Comparison of ENCODE assay signal across 11 mouse cellular contexts in genomic region chr5:111813090-111813753, GRCm38 (mm10).
DNase-seq lines count a peak whose midpoint lies in the region; ATAC-seq and TF ChIP-seq lines count a peak whose summit lies in the region.
"Had no signal": no experiment of that assay in that cellular context is flagged by ENCODE, and none has a peak within 500 bp of the region (broad histone marks: within the 10 kb centered on the region; RNA-seq: fewer than 3 reads in every experiment).

No protein-coding gene starts in this region.

- peak overlapping the region; percentile 67 for H3K27ac ChIP-seq in forebrain, postnatal 0 days (ENCODE audit: low read depth, low read length)
- peak overlapping the region; percentile 14; the same call in 1 of the 2 replicates for H3K27ac ChIP-seq in midbrain, postnatal 0 days (ENCODE audit: low read depth, low read length)
- no peak overlapping the region for H3K27ac ChIP-seq in heart, embryonic 12.5 days (ENCODE audit: poor library complexity, severe bottlenecking)
- H3K27ac ChIP-seq: embryonic facial prominence, embryonic 12.5 days; heart, adult 2 months; macrophage had no signal

- H3K27me3 ChIP-seq in forebrain, postnatal 0 days (ENCODE audit: insufficient read depth, low read length) = no peaks in the 10 kb centered on the region
- no peaks in the 10 kb centered on the region for H3K27me3 ChIP-seq in midbrain, postnatal 0 days (ENCODE audit: insufficient read depth, low read length)
- peaks cover 11% of the 10 kb centered on the region for H3K27me3 ChIP-seq in heart, embryonic 12.5 days (replicated peaks)
- H3K27me3 ChIP-seq: embryonic facial prominence, embryonic 12.5 days had no signal

- H3K4me3 ChIP-seq in forebrain, postnatal 0 days (ENCODE audit: low read depth, low read length) = no peak overlapping the region
- no peak overlapping the region for H3K4me3 ChIP-seq in midbrain, postnatal 0 days (ENCODE audit: low read depth, low read length)
- H3K4me3 ChIP-seq in heart, embryonic 12.5 days = no peak overlapping the region
- H3K4me3 ChIP-seq: embryonic facial prominence, embryonic 12.5 days; heart, adult 2 months had no signal

- peak; percentile 82 for ATAC-seq in forebrain, postnatal 0 days
- no peak for ATAC-seq in midbrain, postnatal 0 days (ENCODE audit: low FRiP score)
- ATAC-seq in heart, embryonic 12.5 days (ENCODE audit: insufficient number of reproducible peaks, low FRiP score) = no peak

- H3K36me3 ChIP-seq in forebrain, postnatal 0 days (ENCODE audit: insufficient read depth) = no peaks in the 10 kb centered on the region
- H3K36me3 ChIP-seq in midbrain, postnatal 0 days (ENCODE audit: insufficient read depth, low read length) = no peaks in the 10 kb centered on the region
- no peaks in the 10 kb centered on the region for H3K36me3 ChIP-seq in heart, embryonic 12.5 days
- H3K36me3 ChIP-seq: embryonic facial prominence, embryonic 12.5 days had no signal

- H3K4me1 ChIP-seq in forebrain, postnatal 0 days (ENCODE audit: insufficient read depth) = peaks cover 11% of the 10 kb centered on the region
- peaks cover 4% of the 10 kb centered on the region; the same call in 1 of the 2 replicates for H3K4me1 ChIP-seq in midbrain, postnatal 0 days (ENCODE audit: insufficient read depth, low read length)
- H3K4me1 ChIP-seq in heart, embryonic 12.5 days (replicated peaks) = peaks cover 6% of the 10 kb centered on the region

- no peak for TF ChIP-seq CTCF in forebrain, postnatal 0 days (IDR thresholded peaks at IDR 0.05; ENCODE audit: low read depth)
- TF ChIP-seq CTCF in midbrain, postnatal 0 days (IDR thresholded peaks at IDR 0.05) = no peak

- no peaks in the 10 kb centered on the region for H3K9me3 ChIP-seq in forebrain, postnatal 0 days (ENCODE audit: low read length)
- no peaks in the 10 kb centered on the region for H3K9me3 ChIP-seq in midbrain, postnatal 0 days (ENCODE audit: low read length)
- no peaks in the 10 kb centered on the region for H3K9me3 ChIP-seq in heart, embryonic 12.5 days (replicated peaks)
- H3K9me3 ChIP-seq: embryonic facial prominence, embryonic 12.5 days had no signal

- peak; percentile 68 to 70 for DNase-seq in left cerebral cortex, adult 18-20 months (ENCODE audit: low spot score in 2 of 2)
- DNase-seq in left cerebral cortex, adult 11 months (ENCODE audit: low spot score) = no peak
- DNase-seq in forebrain, postnatal 0 days = peak; percentile 86
- peak; percentile 76 to 77 for DNase-seq in frontal cortex, postnatal 36 days (ENCODE audit: low spot score in 2 of 2)
- DNase-seq in midbrain, postnatal 0 days (ENCODE audit: low spot score) = peak; percentile 22
- no peak for DNase-seq in embryo, embryonic 11 days
- DNase-seq: kidney, adult 8-10 months had no signal

- no peak overlapping the region for H3K9ac ChIP-seq in forebrain, postnatal 0 days
- no peak overlapping the region for H3K9ac ChIP-seq in midbrain, postnatal 0 days (replicated peaks; ENCODE audit: low read length, poor library complexity, severe bottlenecking)
- H3K9ac ChIP-seq in heart, embryonic 12.5 days = no peak overlapping the region
- H3K9ac ChIP-seq: embryonic facial prominence, embryonic 12.5 days had no signal

- WGBS in forebrain, postnatal 0 days = 34% methylated on average over 6 of the region's 6 CpGs
- 52% methylated on average over 6 of the region's 6 CpGs for WGBS in midbrain, postnatal 0 days
- WGBS in heart, embryonic 12.5 days = 53% methylated on average over 6 of the region's 6 CpGs

- no peak overlapping the region for H3K4me2 ChIP-seq in forebrain, postnatal 0 days (ENCODE audit: low read depth)
- H3K4me2 ChIP-seq in midbrain, postnatal 0 days (ENCODE audit: low read depth, low read length, poor library complexity, severe bottlenecking) = no peak overlapping the region
- no peak overlapping the region for H3K4me2 ChIP-seq in heart, embryonic 12.5 days
- H3K4me2 ChIP-seq: embryonic facial prominence, embryonic 12.5 days had no signal

Comparison
In these comparisons a context has a peak if more than half of its experiments do, and no peak if none do; other contexts are left out.
1. DNase-seq: peak in left cerebral cortex, adult 18-20 months (2 of 2), forebrain, postnatal 0 days (single experiment), frontal cortex, postnatal 36 days (2 of 2) and midbrain, postnatal 0 days (single experiment); none in left cerebral cortex, adult 11 months (single experiment) and embryo, embryonic 11 days (single experiment).